Mouse (Mus musculus): ENCODE data around the gene 1810024B03Rik.

DNA sequence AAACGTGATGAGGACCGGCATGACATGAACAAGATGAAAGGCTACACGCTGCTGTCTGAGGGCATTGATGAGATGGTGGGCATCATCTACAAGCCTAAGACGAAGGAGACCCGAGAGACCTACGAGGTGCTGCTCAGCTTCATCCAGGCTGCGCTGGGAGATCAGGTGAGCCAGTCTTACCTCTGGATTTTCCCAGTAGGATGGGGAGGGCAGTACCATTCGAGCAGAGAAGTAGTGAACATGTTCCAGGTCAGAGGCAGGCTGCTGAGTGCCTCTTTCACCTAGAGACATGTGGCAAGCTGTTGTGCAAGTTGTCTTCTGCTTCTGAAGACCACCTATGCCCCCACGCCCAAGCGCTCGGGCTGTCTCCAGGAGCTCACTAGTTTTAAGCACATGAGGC, 2.6 kb upstream of the 1810024B03Rik start:
- TF ChIP-seq CTCF (IDR thresholded peaks at IDR 0.05; ENCODE audit: low read depth, low read length), result no peak
- no peak for TF ChIP-seq TAL1 (conservative IDR thresholded peaks at IDR 0.05; ENCODE audit: low read depth, low read length)
